Mouse (Mus musculus): ENCODE results near the gene Pim2.
"Not testable (repeated sequence)": the region's sequence is repeated elsewhere in the genome, so short reads cannot be mapped to it uniquely, and the experiment has no call there.

- not testable (repeated sequence) for TF ChIP-seq POLR2A, CTCF (IDR thresholded peaks at IDR 0.05; ENCODE audit: extremely low read depth, insufficient read depth, low read length)
Measured at GRCm38 (mm10) chrX:7915669-7916068, 37.6 kb downstream of the Pim2 start.

Measured in cortical plate, adult 2 months (tissue).